Mouse (Mus musculus) heart, postnatal 0 days (tissue): ENCODE measurements at regions not wholly inside any gene's neighbourhood (a gene's known extent, or its start where the extent isn't known, plus 50 kb on each side); places are given as distances from the start of the nearest gene placed in this dataset.

Experiments used
- ATAC-seq: fragments of 200-750 bp; cut with Nextera tagmentation; 2 replicates; pipeline ENCODE4 v1.8.0; 2017; ENCODE audit warnings: low read depth, moderate number of reproducible peaks, moderate library complexity; ENCODE audit not compliant: insufficient read depth
- DNase-seq: peaks from one replicate; pipeline ENCODE4 v3.0.0-alpha.2; 2016; ENCODE audit warnings: low spot score
- H3K27ac ChIP-seq: fragments of 300-500 bp; sonication (generic); 2 replicates; pipeline ENCODE4 v1.5.1; 2014; ENCODE audit warnings: low read depth, mild to moderate bottlenecking
- H3K27me3 ChIP-seq: fragments of 300-500 bp; sonication (generic); 2 replicates; pipeline ENCODE4 v1.6.1; 2014; ENCODE audit warnings: low read length, mixed read lengths; ENCODE audit not compliant: control insufficient read depth, insufficient read depth
- H3K36me3 ChIP-seq: fragments of 300-500 bp; sonication (generic); replicated peaks from 2 replicates; pipeline ENCODE4 v1.6.1; 2014; ENCODE audit warnings: low read length, mixed read lengths; ENCODE audit not compliant: control insufficient read depth, insufficient read depth
- H3K4me1 ChIP-seq: fragments of 300-500 bp; sonication (generic); 2 replicates; pipeline ENCODE4 v1.6.1; 2014; ENCODE audit warnings: antibody characterized with exemption; ENCODE audit not compliant: control insufficient read depth, insufficient read depth
- H3K4me2 ChIP-seq: fragments of 300-500 bp; sonication (generic); 2 replicates; pipeline ENCODE4 v1.6.1; 2014; ENCODE audit warnings: low read depth, mild to moderate bottlenecking, low read length, moderate library complexity
- H3K4me3 ChIP-seq: fragments of 300-500 bp; sonication (generic); 2 replicates; pipeline ENCODE4 v1.5.1; 2014; ENCODE audit warnings: low read depth, low read length
- H3K9ac ChIP-seq: fragments of 300-500 bp; sonication (generic); replicated peaks from 2 replicates; pipeline ENCODE4 v1.6.1; 2014; ENCODE audit warnings: low read depth, low read length, mixed read lengths
- H3K9me3 ChIP-seq: fragments of 300-500 bp; sonication (generic); replicated peaks from 2 replicates; pipeline ENCODE4 v1.6.1; 2016; ENCODE audit warnings: low read length; ENCODE audit not compliant: control insufficient read depth
- CTCF ChIP-seq: IDR thresholded peaks from 2 replicates; pipeline ENCODE4 v1.5.1; 2016; ENCODE audit warnings: antibody characterized with exemption, control low read depth, low read depth
- EP300 ChIP-seq: IDR thresholded peaks from 2 replicates; pipeline ENCODE4 v1.6.1; 2016; ENCODE audit warnings: antibody characterized with exemption, low read depth
- WGBS: fragments of 180-500 bp; shearing (Covaris S2); extraction: QIAGEN DNeasy Blood & Tissue Kit; methylation state at CpG from one replicate; pipeline ENCODE4 v1.1.7; 2014; 5-methylcytosine and 5-hydroxymethylcytosine counted together

- H3K9me3 ChIP-seq: no peaks in the 10 kb centered on the region
- H3K27ac ChIP-seq: no peak overlapping the region
- no peak for DNase-seq
- no peak overlapping the region for H3K4me3 ChIP-seq
- TF ChIP-seq EP300 (no peak), CTCF (no peak)
- H3K27me3 ChIP-seq: no peaks in the 10 kb centered on the region
- ATAC-seq: no peak
- no peak overlapping the region for H3K4me2 ChIP-seq
- no peak overlapping the region for H3K9ac ChIP-seq
- no peaks in the 10 kb centered on the region for H3K4me1 ChIP-seq
- no peaks in the 10 kb centered on the region for H3K36me3 ChIP-seq
- 81% methylated on average over 3 of the region's 3 CpGs for WGBS
These were observed 243.9 kb upstream of the Dab2 start for GRCm38 (mm10) chr15:6055703-6056102.

GRCm38 (mm10) chr15:6056887-6057626, 242.5 kb upstream of the Dab2 start:
- WGBS: 58% methylated on average over 11 of the region's 11 CpGs
- Histone ChIP-seq H3K27ac (no peak overlapping the region), H3K36me3 (no peaks in the 10 kb centered on the region), H3K9me3 (no peaks in the 10 kb centered on the region), H3K4me1 (no peaks in the 10 kb centered on the region), H3K4me2 (no peak overlapping the region), H3K4me3 (no peak overlapping the region), H3K27me3 (no peaks in the 10 kb centered on the region), H3K9ac (no peak overlapping the region)
- TF ChIP-seq EP300 (no peak), CTCF (no peak)
- DNase-seq: no peak
- no peak for ATAC-seq

DNA sequence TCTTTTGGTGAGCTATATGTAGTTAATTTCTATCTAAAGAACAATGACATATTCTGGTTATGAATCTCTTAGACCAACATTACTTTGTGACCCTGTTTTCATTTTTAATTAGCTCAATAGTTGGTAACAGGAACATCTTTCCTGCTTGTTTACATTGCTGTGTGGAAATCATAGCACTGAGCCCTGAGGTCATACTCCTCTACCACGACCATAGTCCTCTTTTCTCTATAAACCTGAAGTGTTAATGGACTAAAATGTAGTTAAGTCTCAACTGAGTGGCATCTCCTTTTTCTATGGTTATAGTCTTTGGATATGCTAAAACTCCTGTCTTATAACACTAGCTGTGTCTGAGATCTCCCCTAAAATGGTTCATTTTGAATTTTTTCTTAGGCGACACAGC, 240.2 kb upstream of the Dab2 start:
- Histone ChIP-seq H3K4me1 (no peaks in the 10 kb centered on the region), H3K27ac (no peak overlapping the region), H3K9ac (no peak overlapping the region), H3K4me3 (no peak overlapping the region), H3K36me3 (no peaks in the 10 kb centered on the region), H3K27me3 (no peaks in the 10 kb centered on the region), H3K9me3 (no peaks in the 10 kb centered on the region), H3K4me2 (no peak overlapping the region)
- no peak for DNase-seq
- WGBS: 74% methylated on average over 2 of the region's 2 CpGs
- TF ChIP-seq CTCF (no peak), EP300 (no peak)
- ATAC-seq: no peak

GRCm38 (mm10) chr15:6059790-6060189, 239.8 kb upstream of the Dab2 start:
- ATAC-seq (no peak), DNase-seq (no peak)
- TF ChIP-seq CTCF (no peak), EP300 (no peak)
- H3K27me3 ChIP-seq: no peaks in the 10 kb centered on the region
- no peak overlapping the region for H3K4me3 ChIP-seq
- no peaks in the 10 kb centered on the region for H3K9me3 ChIP-seq
- no peak overlapping the region for H3K9ac ChIP-seq
- 68% methylated on average over 5 of the region's 5 CpGs for WGBS
- H3K27ac ChIP-seq: no peak overlapping the region
- H3K36me3 ChIP-seq: no peaks in the 10 kb centered on the region
- no peak overlapping the region for H3K4me2 ChIP-seq
- H3K4me1 ChIP-seq: no peaks in the 10 kb centered on the region

DNA sequence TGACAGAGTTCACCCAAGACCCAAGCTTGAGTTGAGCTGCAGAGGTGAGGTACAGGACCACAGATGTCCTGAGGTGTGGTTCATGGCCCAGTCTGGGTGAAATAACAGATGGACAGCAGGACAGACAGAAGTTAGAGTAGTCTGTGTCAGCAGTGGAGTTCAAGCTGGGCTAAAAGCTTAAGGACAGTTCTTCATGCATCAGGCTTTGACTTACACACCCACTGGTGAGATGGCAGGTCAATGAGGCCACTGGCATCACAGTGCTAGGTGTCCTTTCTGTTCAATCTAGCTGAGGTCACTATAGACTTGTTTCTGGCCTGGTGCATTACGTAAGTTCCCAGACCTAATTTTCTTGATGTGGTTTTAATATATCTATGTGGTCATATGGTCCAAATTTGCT, 238.9 kb upstream of the Dab2 start:
- Histone ChIP-seq H3K4me3 (no peak overlapping the region), H3K4me2 (no peak overlapping the region), H3K27ac (no peak overlapping the region), H3K4me1 (no peaks in the 10 kb centered on the region), H3K9ac (no peak overlapping the region), H3K36me3 (no peaks in the 10 kb centered on the region), H3K27me3 (no peaks in the 10 kb centered on the region), H3K9me3 (no peaks in the 10 kb centered on the region)
- ATAC-seq: no peak
- TF ChIP-seq EP300 (no peak), CTCF (no peak)
- DNase-seq: no peak
- 94% methylated on average over 1 of the region's 1 CpGs for WGBS

DNA sequence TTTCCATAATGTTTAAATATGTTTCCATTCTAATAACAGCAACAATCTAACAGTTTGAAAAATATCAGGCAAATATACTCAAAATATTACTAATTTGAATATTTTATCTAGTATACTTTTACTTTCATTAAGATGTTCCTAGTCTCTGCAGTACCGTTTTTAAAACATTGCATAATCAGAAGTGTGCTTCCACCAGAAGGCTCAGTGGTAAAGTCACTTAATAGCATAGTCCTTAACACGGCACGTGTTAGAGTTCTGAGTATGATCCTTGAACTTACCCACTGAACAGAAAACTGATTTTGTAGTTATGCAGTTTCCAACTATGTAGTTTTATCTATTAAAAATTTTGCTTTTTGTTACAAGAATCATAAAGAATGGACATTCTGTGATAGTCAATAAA, 234.5 kb upstream of the Dab2 start:
- no peak overlapping the region for H3K4me3 ChIP-seq
- TF ChIP-seq CTCF (no peak), EP300 (no peak)
- WGBS: 81% methylated on average over 3 of the region's 3 CpGs

More for the DNA sequence above, 234.5 kb upstream of the Dab2 start:
- Histone ChIP-seq H3K9me3 (no peaks in the 10 kb centered on the region), H3K27me3 (no peaks in the 10 kb centered on the region), H3K4me2 (no peak overlapping the region), H3K27ac (no peak overlapping the region), H3K9ac (no peak overlapping the region), H3K4me1 (no peaks in the 10 kb centered on the region), H3K36me3 (no peaks in the 10 kb centered on the region)
- DNase-seq (no peak), ATAC-seq (no peak)
